Mouse (Mus musculus) forebrain, embryonic 11.5 days (tissue): ENCODE data around the gene 4930518I15Rik. TPM values are rescaled to one million over a fixed set of nuclear protein-coding genes. Genes with fewer than 3 reads are reported as not detected.
"Not testable (repeated sequence)": the region's sequence is repeated elsewhere in the genome, so short reads cannot be mapped to it uniquely, and the experiment has no call there.

Source experiments
- ATAC-seq: fragments of 200-750 bp; cut with Nextera tagmentation; replicated peaks from 2 replicates; pipeline ENCODE4 v1.8.0; 2017; ENCODE audit warnings: moderate TSS enrichment; ENCODE audit not compliant: low FRiP score
- DNase-seq: peaks from one replicate; pipeline ENCODE4 v3.0.0-alpha.2; 2017; ENCODE audit warnings: low spot score
- H3K27ac ChIP-seq: fragments of 300-500 bp; sonication (generic); 2 replicates; pipeline ENCODE4 v1.5.1; 2014; ENCODE audit warnings: low read depth, low read length
- H3K27me3 ChIP-seq: fragments of 300-500 bp; sonication (generic); 2 replicates; pipeline ENCODE4 v1.6.1; 2014; ENCODE audit warnings: mild to moderate bottlenecking, low read length, mixed read lengths; ENCODE audit not compliant: control insufficient read depth, insufficient read depth
- H3K36me3 ChIP-seq: fragments of 300-500 bp; sonication (generic); 2 replicates; pipeline ENCODE4 v1.6.1; 2014; ENCODE audit warnings: mild to moderate bottlenecking, low read length, moderate library complexity, mixed read lengths; ENCODE audit not compliant: control insufficient read depth, insufficient read depth
- H3K4me1 ChIP-seq: fragments of 300-500 bp; sonication (generic); replicated peaks from 2 replicates; pipeline ENCODE4 v1.6.1; 2014; ENCODE audit warnings: low read length, mixed read lengths; ENCODE audit not compliant: control insufficient read depth, insufficient read depth
- H3K4me2 ChIP-seq: fragments of 300-500 bp; sonication (generic); 2 replicates; pipeline ENCODE4 v1.6.1; 2014; ENCODE audit warnings: low read depth, mild to moderate bottlenecking, low read length, moderate library complexity, mixed read lengths; ENCODE audit not compliant: severe bottlenecking
- H3K4me3 ChIP-seq: fragments of 300-500 bp; sonication (generic); 2 replicates; pipeline ENCODE4 v1.5.1; 2014; ENCODE audit warnings: low read depth, low read length
- H3K9ac ChIP-seq: fragments of 300-500 bp; sonication (generic); 2 replicates; pipeline ENCODE4 v1.6.1; 2014; ENCODE audit warnings: low read length
- H3K9me3 ChIP-seq: fragments of 300-500 bp; sonication (generic); 2 replicates; pipeline ENCODE4 v1.6.1; 2016; ENCODE audit warnings: low read length, mixed read lengths; ENCODE audit not compliant: control insufficient read depth
- WGBS: fragments of 180-500 bp; shearing (Covaris S2); extraction: QIAGEN DNeasy Blood & Tissue Kit; methylation state at CpG from one replicate; pipeline ENCODE4 v1.1.7; 2014; 5-methylcytosine and 5-hydroxymethylcytosine counted together
- polyA plus RNA-seq: library from polyadenylated mRNA; unstranded; fragments of >200 nt; fragmentation: Nextera tagmentation; extraction: Ambion mirVana; gene quantifications from 2 replicates; pipeline ENCODE4 v1.2.1, GENCODE M21; 2014

4930518I15Rik gene
- polyA plus RNA-seq, 1 experiment from 2014 or later = 10.0 TPM

GRCm38 (mm10) chr2:156834336-156834735 is 23.4 kb downstream of the 4930518I15Rik start:
- no peak overlapping the region for H3K27ac ChIP-seq
- DNase-seq (no peak), ATAC-seq (no peak)
- no peak overlapping the region for H3K9ac ChIP-seq
- H3K27me3 ChIP-seq = no peaks in the 10 kb centered on the region
- H3K9me3 ChIP-seq = no peaks in the 10 kb centered on the region; the same call in 1 of the 2 replicates
- H3K36me3 ChIP-seq = peaks cover 15% of the 10 kb centered on the region; the same call in 1 of the 2 replicates
- H3K4me1 ChIP-seq = no peaks in the 10 kb centered on the region; the same call in 1 of the 2 replicates
- WGBS = 94% methylated on average over 11 of the region's 11 CpGs
- no peak overlapping the region for H3K4me3 ChIP-seq
- H3K4me2 ChIP-seq = no peak overlapping the region

- H3K36me3 ChIP-seq, H3K27me3 ChIP-seq, H3K27ac ChIP-seq, H3K4me1 ChIP-seq, H3K9ac ChIP-seq, DNase-seq, H3K9me3 ChIP-seq, ATAC-seq, H3K4me3 ChIP-seq, H3K4me2 ChIP-seq: not testable (repeated sequence)
- 91% methylated on average over 5 of the region's 6 CpGs for WGBS
Observed at GRCm38 (mm10) chr2:156825128-156825527, 32.6 kb downstream of the 4930518I15Rik start.

- DNase-seq (no peak), ATAC-seq (no peak)
- H3K4me1 ChIP-seq = no peaks in the 10 kb centered on the region
- no peak overlapping the region for H3K27ac ChIP-seq
- H3K27me3 ChIP-seq = no peaks in the 10 kb centered on the region
- 43% methylated on average over 1 of the region's 1 CpGs for WGBS
- H3K9ac ChIP-seq = no peak overlapping the region
- H3K9me3 ChIP-seq = no peaks in the 10 kb centered on the region
- no peak overlapping the region for H3K4me3 ChIP-seq
- H3K36me3 ChIP-seq = no peaks in the 10 kb centered on the region
- no peak overlapping the region for H3K4me2 ChIP-seq
Observed at GRCm38 (mm10) chr2:156816116-156816515, 41.6 kb downstream of the 4930518I15Rik start.

- no peak overlapping the region for H3K4me3 ChIP-seq
- no peak overlapping the region for H3K27ac ChIP-seq
- no peak for ATAC-seq
- no peak for DNase-seq
- H3K4me2 ChIP-seq = no peak overlapping the region
- 66% methylated on average over 3 of the region's 3 CpGs for WGBS
- H3K27me3 ChIP-seq = no peaks in the 10 kb centered on the region
- H3K4me1 ChIP-seq = no peaks in the 10 kb centered on the region
- no peak overlapping the region for H3K9ac ChIP-seq
- no peaks in the 10 kb centered on the region for H3K36me3 ChIP-seq
- H3K9me3 ChIP-seq = no peaks in the 10 kb centered on the region
Observed at GRCm38 (mm10) chr2:156815412-156815811, 42.3 kb downstream of the 4930518I15Rik start.

- Histone ChIP-seq H3K9ac (no peak overlapping the region), H3K4me2 (no peak overlapping the region), H3K4me3 (no peak overlapping the region), H3K36me3 (no peaks in the 10 kb centered on the region), H3K27ac (0 out of 2 replicates have a peak overlapping the region, but pooled peaks have one; percentile 4), H3K27me3 (no peaks in the 10 kb centered on the region), H3K9me3 (no peaks in the 10 kb centered on the region), H3K4me1 (no peaks in the 10 kb centered on the region)
- 40% methylated on average over 5 of the region's 5 CpGs for WGBS
- DNase-seq (no peak), ATAC-seq (no peak)
Observed at GRCm38 (mm10) chr2:156814893-156815292, 42.9 kb downstream of the 4930518I15Rik start.

- no peaks in the 10 kb centered on the region for H3K36me3 ChIP-seq
- WGBS = 36% methylated on average over 8 of the region's 8 CpGs
- H3K9me3 ChIP-seq = no peaks in the 10 kb centered on the region
- H3K4me2 ChIP-seq = no peak overlapping the region
- no peak overlapping the region for H3K9ac ChIP-seq
- no peaks in the 10 kb centered on the region for H3K27me3 ChIP-seq
- 0 out of 2 replicates have a peak overlapping the region, but pooled peaks have one; percentile 4 for H3K27ac ChIP-seq
- no peaks in the 10 kb centered on the region for H3K4me1 ChIP-seq
- DNase-seq (no peak), ATAC-seq (no peak)
- no peak overlapping the region for H3K4me3 ChIP-seq
Observed at GRCm38 (mm10) chr2:156814344-156814801, 43.4 kb downstream of the 4930518I15Rik start.

GRCm38 (mm10) chr2:156811556-156811955 is 46.2 kb downstream of the 4930518I15Rik start:
- Histone ChIP-seq H3K27ac (no peak overlapping the region), H3K27me3 (no peaks in the 10 kb centered on the region), H3K9ac (no peak overlapping the region), H3K4me1 (no peaks in the 10 kb centered on the region), H3K9me3 (no peaks in the 10 kb centered on the region), H3K4me3 (no peak overlapping the region), H3K4me2 (no peak overlapping the region), H3K36me3 (no peaks in the 10 kb centered on the region)
- WGBS = 75% methylated on average over 5 of the region's 5 CpGs
- DNase-seq (no peak), ATAC-seq (no peak)

- no peak for DNase-seq
- Histone ChIP-seq H3K4me3 (no peak overlapping the region), H3K36me3 (no peaks in the 10 kb centered on the region), H3K27me3 (no peaks in the 10 kb centered on the region), H3K4me1 (no peaks in the 10 kb centered on the region), H3K9ac (no peak overlapping the region), H3K27ac (no peak overlapping the region), H3K4me2 (no peak overlapping the region), H3K9me3 (no peaks in the 10 kb centered on the region)
- no peak for ATAC-seq
- WGBS = 96% methylated on average over 10 of the region's 10 CpGs
Observed at GRCm38 (mm10) chr2:156810716-156811115, 47.0 kb downstream of the 4930518I15Rik start.

GRCm38 (mm10) chr2:156809579-156809978 is 48.2 kb downstream of the 4930518I15Rik start:
- WGBS = 71% methylated on average over 2 of the region's 2 CpGs
- H3K9me3 ChIP-seq = no peaks in the 10 kb centered on the region
- 0 out of 2 replicates have a peak, but pooled peaks have one; percentile 39 for ATAC-seq
- H3K4me2 ChIP-seq = no peak overlapping the region
- peak; percentile 79 for DNase-seq
- no peaks in the 10 kb centered on the region for H3K4me1 ChIP-seq
- H3K4me3 ChIP-seq = no peak overlapping the region
- no peaks in the 10 kb centered on the region for H3K27me3 ChIP-seq
- H3K36me3 ChIP-seq = no peaks in the 10 kb centered on the region
- H3K27ac ChIP-seq = no peak overlapping the region
- no peak overlapping the region for H3K9ac ChIP-seq
